8 mouse cellular contexts compared by ENCODE assay signal in the genomic region with DNA sequence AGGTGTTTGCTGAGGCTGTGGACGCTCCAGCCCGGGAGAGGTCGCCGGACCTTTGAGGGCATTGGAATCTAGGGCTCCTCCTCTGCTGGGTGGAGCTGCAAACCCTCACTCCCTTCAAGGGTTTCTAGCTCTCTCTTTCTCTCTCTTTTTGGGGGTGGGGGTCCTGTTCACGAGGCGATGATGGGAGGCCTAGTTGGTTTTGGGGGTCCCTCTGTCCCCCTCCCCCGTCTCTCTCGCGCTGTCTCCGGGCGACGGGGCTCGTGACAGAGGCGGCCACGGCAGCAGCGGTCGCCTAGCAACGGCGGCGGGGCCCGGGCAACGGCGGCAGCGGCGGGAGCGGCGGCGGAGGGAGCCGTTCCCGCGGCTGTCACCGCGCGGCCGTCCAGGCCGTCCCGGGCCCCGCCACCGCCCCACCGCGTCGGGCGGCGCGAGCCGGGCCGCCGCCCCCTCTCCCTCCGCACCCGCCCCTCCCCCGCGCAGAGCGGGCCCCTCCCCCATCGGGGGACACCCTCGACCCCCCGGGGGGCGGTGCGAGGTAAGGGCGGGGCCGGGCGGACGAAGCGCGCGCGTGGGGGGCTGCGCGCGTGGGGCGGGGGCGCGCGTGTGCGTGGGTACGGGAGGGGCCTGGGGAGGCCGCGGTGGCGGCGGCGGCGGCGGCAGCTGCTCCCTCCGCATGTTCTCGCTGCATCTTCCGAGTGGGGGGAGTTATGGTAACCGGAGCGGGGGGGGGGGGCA. TPM values are rescaled to one million over a fixed set of nuclear protein-coding genes. Genes with fewer than 3 reads are reported as not detected.
A peak's percentile ranks its signal among the peaks of the same experiment; 100 is the strongest.
DNase-seq lines count a peak whose midpoint lies in the region; ATAC-seq and TF ChIP-seq lines count a peak whose summit lies in the region.

No protein-coding gene starts in this region.

- H3K9ac ChIP-seq in liver, postnatal 0 days (replicated peaks) = peak overlapping the region; percentile 54

- no peaks in the 10 kb centered on the region for H3K9me3 ChIP-seq in liver, postnatal 0 days (ENCODE audit: low read length)

- H3K79me3 ChIP-seq in C2C12 (ENCODE audit: low read depth) = no peaks in the 10 kb centered on the region

- H3ac ChIP-seq in C2C12 (ENCODE audit: control insufficient read depth, insufficient read length, low read depth) = peak overlapping the region; percentile 66

- peaks cover 4% of the 10 kb centered on the region for H3K4me1 ChIP-seq in kidney, adult 2 months (ENCODE audit: control insufficient read depth, insufficient read depth, low read length)
- peaks cover 34% of the 10 kb centered on the region for H3K4me1 ChIP-seq in liver, postnatal 0 days (ENCODE audit: insufficient read depth)

- H3K4me2 ChIP-seq in liver, postnatal 0 days (ENCODE audit: low read depth, low read length) = peak overlapping the region; percentile 97

- DNase-seq in 3134 (ENCODE audit: extremely low read depth, insufficient read length, low spot score) = peak; percentile 59
- peak; percentile 58 for DNase-seq in cerebellum, adult 9-10 months
- DNase-seq in gastrocnemius, postnatal 25 days = peak; percentile 38
- DNase-seq in kidney, adult 2 months = peak; percentile 62
- peak; percentile 64 for DNase-seq in liver, postnatal 0 days
- peak; percentile 66 for DNase-seq in retina, embryonic 14.5 days (ENCODE audit: low spot score)

- H3K36me3 ChIP-seq in C2C12 (ENCODE audit: control insufficient read depth, insufficient read depth) = no peaks in the 10 kb centered on the region
- no peaks in the 10 kb centered on the region for H3K36me3 ChIP-seq in kidney, adult 2 months (ENCODE audit: control insufficient read depth, insufficient read depth, low read length)
- no peaks in the 10 kb centered on the region for H3K36me3 ChIP-seq in liver, postnatal 0 days (replicated peaks; ENCODE audit: insufficient read depth, low read length)

- no peak for TF ChIP-seq EP300 in liver, postnatal 0 days (IDR thresholded peaks at IDR 0.05; ENCODE audit: low read depth)

- no peak for TF ChIP-seq POLR2A in kidney, adult 2 months (IDR thresholded peaks at IDR 0.05; ENCODE audit: low read depth, low read length)

- peak overlapping the region; percentile 54; the same call in 1 of the 2 replicates for H3K27ac ChIP-seq in kidney, adult 2 months (ENCODE audit: insufficient read depth, low read depth, low read length)
- no peak overlapping the region for H3K27ac ChIP-seq in liver, postnatal 0 days (ENCODE audit: low read depth)

- peak overlapping the region; percentile 34 for H3K4me3 ChIP-seq in C2C12 (ENCODE audit: insufficient read depth, poor library complexity, severe bottlenecking)
- peak overlapping the region; percentile 85 for H3K4me3 ChIP-seq in kidney, adult 2 months (ENCODE audit: insufficient read depth, low read depth, low read length)
- H3K4me3 ChIP-seq in liver, postnatal 0 days (ENCODE audit: low read depth, low read length) = peak overlapping the region; percentile 61

- no peak for TF ChIP-seq CTCF in C2C12 (IDR thresholded peaks at IDR 0.05; ENCODE audit: control insufficient read depth, insufficient read depth, insufficient read length)
- no peak for TF ChIP-seq CTCF in kidney, adult 2 months (conservative IDR thresholded peaks at IDR 0.05; ENCODE audit: insufficient read depth, insufficient read length, low read depth, low read length)
- TF ChIP-seq CTCF in liver, postnatal 0 days (IDR thresholded peaks at IDR 0.05; ENCODE audit: low read depth) = no peak

- H3K27me3 ChIP-seq in C2C12 (ENCODE audit: control insufficient read depth, insufficient read depth, insufficient read length) = no peaks in the 10 kb centered on the region
- no peaks in the 10 kb centered on the region for H3K27me3 ChIP-seq in kidney, adult 2 months (replicated peaks; ENCODE audit: control insufficient read depth, insufficient read depth, low read length)
- H3K27me3 ChIP-seq in liver, postnatal 0 days (ENCODE audit: insufficient read depth, low read length) = peaks cover 23% of the 10 kb centered on the region

- WGBS in kidney, adult 2 months = 2% methylated on average over 60 of the region's 87 CpGs
- WGBS in liver, postnatal 0 days (ENCODE audit: insufficient replicate concordance) = under 1% methylated on average over 23 of the region's 87 CpGs

- ATAC-seq in liver, postnatal 0 days = 0 out of 2 replicates have a peak, but pooled peaks have one; percentile 14
- ATAC-seq in megakaryocyte-erythroid progenitor cell, adult 5-6 weeks (replicated peaks; ENCODE audit: low FRiP score, low TSS enrichment, poor library complexity, severe bottlenecking) = no peak

- no peaks in the 10 kb centered on the region for H3K79me2 ChIP-seq in C2C12 (ENCODE audit: control insufficient read depth, insufficient read depth)

TF ChIP-seq in C2C12, 6 proteins besides CTCF, POLR2A, EP300 and RAD21:
- TF ChIP-seq MYOG (IDR thresholded peaks at IDR 0.05; ENCODE audit: control insufficient read depth, extremely low read depth, insufficient read length) (no peak), FOSL1 (IDR thresholded peaks at IDR 0.05; ENCODE audit: insufficient read depth, low read length, poor library complexity, severe bottlenecking) (no peak), MAX (IDR thresholded peaks at IDR 0.05) (no peak), MYOD1 (IDR thresholded peaks at IDR 0.05; ENCODE audit: control insufficient read depth, insufficient read length, low read depth) (no peak), USF1 (IDR thresholded peaks at IDR 0.05; ENCODE audit: low read depth) (no peak), CEBPB (IDR thresholded peaks at IDR 0.05; ENCODE audit: low read depth) (no peak)
TF ChIP-seq in C2C12: peak in this region for 0.

RNA-seq across cellular contexts. Expression of gene Syngap1, which starts 7.4 kb away (rescaled TPM):
- 3.0 TPM for polyA plus RNA-seq in C2C12 (2012; fragmentation: generic; extraction: Trizol)
- 1 to 10 TPM; 2.7 to 4.7 TPM for total RNA-seq in gastrocnemius, postnatal 25 days (2021)
- polyA plus RNA-seq in kidney, adult 2 months (2012; rRNA removed) = 14.8 and 16.8 TPM in 2 replicates
- polyA plus RNA-seq in liver, postnatal 0 days (2015; fragmentation: Nextera tagmentation; extraction: Ambion mirVana) = 0.19 and 0.33 TPM in 2 replicates
- total RNA-seq in megakaryocyte-erythroid progenitor cell, adult 5-6 weeks (2014; fragmentation: Nextera tagmentation) = 18.2 and 33.6 TPM in 2 replicates
- total RNA-seq in megakaryocyte-erythroid progenitor cell, adult 5-6 weeks (2017) = 7.7 and 9.1 TPM in 2 replicates

RNA-seq across cellular contexts. Expression of gene Cuta, which starts 9.1 kb away (rescaled TPM):
- polyA plus RNA-seq in C2C12 (2012; fragmentation: generic; extraction: Trizol) = 166 TPM
- total RNA-seq in gastrocnemius, postnatal 25 days (2021) = 10 to 100 TPM; 83.7 to 87.0 TPM
- 145 and 183 TPM in 2 replicates for polyA plus RNA-seq in kidney, adult 2 months (2012; rRNA removed)
- polyA plus RNA-seq in liver, postnatal 0 days (2015; fragmentation: Nextera tagmentation; extraction: Ambion mirVana) = 83.4 and 87.1 TPM in 2 replicates
- 154 and 184 TPM in 2 replicates for total RNA-seq in megakaryocyte-erythroid progenitor cell, adult 5-6 weeks (2014; fragmentation: Nextera tagmentation)
- 55.2 and 93.0 TPM in 2 replicates for total RNA-seq in megakaryocyte-erythroid progenitor cell, adult 5-6 weeks (2017)

RNA-seq across cellular contexts. Expression of gene Phf1, which starts 15.6 kb away (rescaled TPM):
- 7.3 TPM for polyA plus RNA-seq in C2C12 (2012; fragmentation: generic; extraction: Trizol)
- 1 to 10 TPM; 5.1 to 5.9 TPM for total RNA-seq in gastrocnemius, postnatal 25 days (2021)
- polyA plus RNA-seq in kidney, adult 2 months (2012; rRNA removed) = 41.2 and 52.0 TPM in 2 replicates
- 2.5 and 2.7 TPM in 2 replicates for polyA plus RNA-seq in liver, postnatal 0 days (2015; fragmentation: Nextera tagmentation; extraction: Ambion mirVana)
- 8.2 and 11.6 TPM in 2 replicates for total RNA-seq in megakaryocyte-erythroid progenitor cell, adult 5-6 weeks (2014; fragmentation: Nextera tagmentation)
- 2.2 and 2.8 TPM in 2 replicates for total RNA-seq in megakaryocyte-erythroid progenitor cell, adult 5-6 weeks (2017)

RNA-seq across cellular contexts. Expression of gene Zbtb9, which starts 24.5 kb away (rescaled TPM):
- polyA plus RNA-seq in C2C12 (2012; fragmentation: generic; extraction: Trizol) = 6.8 TPM
- total RNA-seq in gastrocnemius, postnatal 25 days (2021) = under 1 TPM; 0.43 to 0.92 TPM
- 6.5 and 10.0 TPM in 2 replicates for polyA plus RNA-seq in kidney, adult 2 months (2012; rRNA removed)
- polyA plus RNA-seq in liver, postnatal 0 days (2015; fragmentation: Nextera tagmentation; extraction: Ambion mirVana) = 3.3 and 4.4 TPM in 2 replicates
- total RNA-seq in megakaryocyte-erythroid progenitor cell, adult 5-6 weeks (2014; fragmentation: Nextera tagmentation) = 5.5 and 14.6 TPM in 2 replicates
- total RNA-seq in megakaryocyte-erythroid progenitor cell, adult 5-6 weeks (2017) = 18.3 and 22.0 TPM in 2 replicates

RNA-seq across cellular contexts. Expression of gene Kifc5b, which starts 31.6 kb away (rescaled TPM):
- polyA plus RNA-seq in C2C12 (2012; fragmentation: generic; extraction: Trizol) = 30.9 TPM
- total RNA-seq in gastrocnemius, postnatal 25 days (2021) = under 1 TPM; 0.31 to 0.56 TPM
- 1.3 and 1.5 TPM in 2 replicates for polyA plus RNA-seq in kidney, adult 2 months (2012; rRNA removed)
- 1.6 and 2.7 TPM in 2 replicates for polyA plus RNA-seq in liver, postnatal 0 days (2015; fragmentation: Nextera tagmentation; extraction: Ambion mirVana)
- 15.6 and 19.6 TPM in 2 replicates for total RNA-seq in megakaryocyte-erythroid progenitor cell, adult 5-6 weeks (2014; fragmentation: Nextera tagmentation)
- total RNA-seq in megakaryocyte-erythroid progenitor cell, adult 5-6 weeks (2017) = 9.1 and 9.7 TPM in 2 replicates

Comparison
In these comparisons a context has a peak if more than half of its experiments do, and no peak if none do; other contexts are left out.
1. H3K4me3 ChIP-seq: peak in every context shown above with its lines; median percentile 85 in kidney, adult 2 months; 61 in liver, postnatal 0 days; 34 in C2C12.